Mouse (Mus musculus): ENCODE results near the gene Rad54l2. TPM values are rescaled to one million over a fixed set of nuclear protein-coding genes. Genes with fewer than 3 reads are reported as not detected.

Rad54l2 gene
- polyA plus RNA-seq, 1 experiment from 2014 or later, result 8.3 TPM

DNA sequence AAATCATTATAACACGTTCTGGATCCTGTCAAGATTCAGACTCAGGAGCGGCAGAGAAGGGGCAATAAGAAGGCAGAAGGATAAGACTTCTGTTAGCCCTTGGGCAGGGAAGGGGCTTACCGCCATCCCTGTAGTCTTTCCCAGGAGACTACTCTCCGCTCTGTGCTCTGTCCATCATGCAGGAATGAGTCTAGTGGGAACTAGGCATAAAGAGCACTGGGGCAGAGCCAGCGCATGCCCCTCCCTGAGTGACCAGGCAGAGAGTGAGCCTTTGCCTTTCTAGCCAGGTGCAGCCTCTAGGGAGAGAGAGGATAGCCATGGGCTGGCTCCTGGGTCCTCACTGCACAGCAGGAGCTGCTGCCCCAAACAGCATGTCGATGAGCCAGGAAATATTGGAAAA is 124.1 kb downstream of the Rad54l2 start:
- Histone ChIP-seq H3K9me3 (no peaks in the 10 kb centered on the region), H3K36me3 (peaks cover 13% of the 10 kb centered on the region; the same call in 1 of the 2 replicates), H3K4me2 (replicated peaks) (0 out of 2 replicates have a peak overlapping the region, but pooled peaks have one; percentile 16), H3K27me3 (no peaks in the 10 kb centered on the region), H3K4me3 (no peak overlapping the region), H3K9ac (replicated peaks) (peak overlapping the region; percentile 24; the same call in 1 of the 2 replicates), H3K27ac (replicated peaks) (peak overlapping the region; percentile 90), H3K4me1 (peaks cover 18% of the 10 kb centered on the region)
- ATAC-seq (replicated peaks), result peak; percentile 55
- WGBS, result 64% methylated on average over 6 of the region's 6 CpGs

GRCm38 (mm10) chr9:106664433-106664832 is 124.6 kb downstream of the Rad54l2 start:
- H3K4me2 ChIP-seq (replicated peaks), result peak overlapping the region; percentile 16
- H3K4me3 ChIP-seq, result no peak overlapping the region
- H3K27ac ChIP-seq (replicated peaks), result peak overlapping the region; percentile 90
- H3K4me1 ChIP-seq, result peaks cover 18% of the 10 kb centered on the region
- H3K9ac ChIP-seq (replicated peaks), result peak overlapping the region; percentile 24; the same call in 1 of the 2 replicates
- no peaks in the 10 kb centered on the region for H3K9me3 ChIP-seq
- peaks cover 12% of the 10 kb centered on the region; the same call in 1 of the 2 replicates for H3K36me3 ChIP-seq
- no peaks in the 10 kb centered on the region for H3K27me3 ChIP-seq
- 24% methylated on average over 4 of the region's 4 CpGs for WGBS
- peak; percentile 90 for ATAC-seq (replicated peaks)

- H3K9me3 ChIP-seq, result no peaks in the 10 kb centered on the region
- WGBS, result 70% methylated on average over 6 of the region's 6 CpGs
- no peak overlapping the region for H3K4me2 ChIP-seq (replicated peaks)
- no peak overlapping the region for H3K9ac ChIP-seq (replicated peaks)
- H3K4me3 ChIP-seq, result no peak overlapping the region
- H3K27ac ChIP-seq (replicated peaks), result no peak overlapping the region
- H3K27me3 ChIP-seq, result no peaks in the 10 kb centered on the region
- H3K36me3 ChIP-seq, result peaks cover 17% of the 10 kb centered on the region; the same call in 1 of the 2 replicates
- H3K4me1 ChIP-seq, result peaks cover 18% of the 10 kb centered on the region
- ATAC-seq (replicated peaks), result no peak
Measured at GRCm38 (mm10) chr9:106663200-106663599, 125.8 kb downstream of the Rad54l2 start.

DNA sequence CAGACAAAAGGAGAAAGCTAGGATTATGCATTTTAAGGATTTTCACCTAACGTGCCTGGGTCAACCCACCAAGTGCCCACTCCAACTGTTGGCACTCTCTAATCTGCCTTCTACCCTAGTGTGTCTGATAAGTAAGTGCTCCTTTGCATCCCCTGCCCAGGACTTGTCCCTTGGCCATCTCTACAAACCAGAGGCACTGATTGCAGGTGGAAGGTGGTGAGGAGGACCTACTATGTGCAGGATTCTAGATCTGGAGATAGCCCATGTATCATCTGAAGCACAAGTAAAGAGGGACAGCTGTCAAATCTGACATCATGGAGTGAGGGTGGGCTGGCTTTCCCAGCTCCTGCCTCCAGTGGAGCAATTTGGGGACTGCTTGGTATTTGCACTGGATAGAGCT is 129.1 kb downstream of the Rad54l2 start:
- H3K36me3 ChIP-seq, result peaks cover 14% of the 10 kb centered on the region; the same call in 1 of the 2 replicates
- H3K4me1 ChIP-seq, result peaks cover 36% of the 10 kb centered on the region
- WGBS, result 67% methylated on average over 1 of the region's 1 CpGs
- H3K27ac ChIP-seq (replicated peaks), result no peak overlapping the region
- no peak overlapping the region for H3K4me3 ChIP-seq
- H3K9me3 ChIP-seq, result no peaks in the 10 kb centered on the region
- H3K27me3 ChIP-seq, result peaks cover 5% of the 10 kb centered on the region
- no peak overlapping the region for H3K9ac ChIP-seq (replicated peaks)
- H3K4me2 ChIP-seq (replicated peaks), result no peak overlapping the region
- no peak for ATAC-seq (replicated peaks)

- ATAC-seq (replicated peaks), result no peak
- H3K36me3 ChIP-seq, result peaks cover 14% of the 10 kb centered on the region; the same call in 1 of the 2 replicates
- no peak overlapping the region for H3K4me2 ChIP-seq (replicated peaks)
- H3K27ac ChIP-seq (replicated peaks), result no peak overlapping the region
- no peak overlapping the region for H3K9ac ChIP-seq (replicated peaks)
- H3K4me3 ChIP-seq, result no peak overlapping the region
- peaks cover 31% of the 10 kb centered on the region for H3K4me1 ChIP-seq
- peaks cover 10% of the 10 kb centered on the region for H3K27me3 ChIP-seq
- 30% methylated on average over 7 of the region's 7 CpGs for WGBS
- H3K9me3 ChIP-seq, result no peaks in the 10 kb centered on the region
Measured at GRCm38 (mm10) chr9:106659441-106659840, 129.6 kb downstream of the Rad54l2 start.

GRCm38 (mm10) chr9:106657592-106657991 is 131.4 kb downstream of the Rad54l2 start:
- WGBS, result 32% methylated on average over 5 of the region's 5 CpGs
- peaks cover 10% of the 10 kb centered on the region for H3K27me3 ChIP-seq
- H3K36me3 ChIP-seq, result peaks cover 14% of the 10 kb centered on the region; the same call in 1 of the 2 replicates
- no peak overlapping the region for H3K9ac ChIP-seq (replicated peaks)
- ATAC-seq (replicated peaks), result 0 out of 2 replicates have a peak, but pooled peaks have one; percentile 11
- no peak overlapping the region for H3K4me2 ChIP-seq (replicated peaks)
- H3K4me1 ChIP-seq, result peaks cover 23% of the 10 kb centered on the region
- no peaks in the 10 kb centered on the region for H3K9me3 ChIP-seq
- no peak overlapping the region for H3K4me3 ChIP-seq
- H3K27ac ChIP-seq (replicated peaks), result peak overlapping the region; percentile 27; the same call in 1 of the 2 replicates

- H3K4me1 ChIP-seq, result peaks cover 23% of the 10 kb centered on the region
- no peaks in the 10 kb centered on the region for H3K9me3 ChIP-seq
- WGBS, result 37% methylated on average over 5 of the region's 5 CpGs
- H3K27ac ChIP-seq (replicated peaks), result peak overlapping the region; percentile 24; the same call in 1 of the 2 replicates
- H3K27me3 ChIP-seq, result peaks cover 10% of the 10 kb centered on the region
- peak overlapping the region; percentile 88 for H3K4me2 ChIP-seq (replicated peaks)
- no peak overlapping the region for H3K4me3 ChIP-seq
- ATAC-seq (replicated peaks), result peak; percentile 6; the same call in 1 of the 2 replicates
- peaks cover 12% of the 10 kb centered on the region; the same call in 1 of the 2 replicates for H3K36me3 ChIP-seq
- H3K9ac ChIP-seq (replicated peaks), result no peak overlapping the region
Measured at GRCm38 (mm10) chr9:106656820-106657219, 132.2 kb downstream of the Rad54l2 start.

DNA sequence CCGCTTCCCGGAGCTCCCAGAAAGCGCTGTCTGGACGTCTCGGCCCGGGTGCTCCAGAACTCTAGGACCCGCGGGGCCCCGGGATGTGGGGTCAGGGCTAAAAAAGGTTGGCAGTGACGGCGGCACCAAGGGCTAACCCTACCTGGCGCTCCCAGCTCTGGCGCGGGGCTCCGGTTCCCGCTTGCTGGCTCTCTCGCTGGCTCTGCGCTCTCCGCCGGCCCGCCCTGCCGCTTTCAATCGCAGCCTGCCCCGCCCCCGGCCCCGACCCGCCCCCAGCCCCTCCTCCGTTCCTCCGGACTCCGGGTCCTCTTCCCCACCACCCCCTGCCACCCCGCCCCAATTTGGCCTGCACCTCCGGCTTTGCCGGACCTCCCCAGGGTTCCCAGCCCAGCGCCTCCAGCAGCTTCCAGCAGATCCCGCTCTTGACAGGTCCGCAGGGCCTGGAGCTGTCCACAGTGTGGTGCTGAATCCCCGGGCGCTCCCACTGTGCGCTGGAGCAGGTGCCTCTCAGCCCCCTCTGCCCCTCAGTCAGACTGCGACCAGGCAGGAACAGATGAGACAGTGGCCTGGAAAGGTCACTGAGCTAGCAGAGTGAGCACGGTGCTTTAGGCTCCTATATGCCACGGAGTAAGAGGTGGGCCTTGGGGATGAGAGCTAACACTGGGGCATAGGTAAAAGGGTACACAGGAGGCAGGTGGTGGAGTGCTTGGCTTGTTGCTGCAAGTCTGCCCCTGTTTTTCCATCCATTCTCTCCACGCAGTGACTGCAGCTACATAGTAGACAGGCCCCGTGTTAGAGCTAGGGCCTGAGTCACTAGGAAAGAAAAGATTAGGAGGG is 132.9 kb downstream of the Rad54l2 start, which contains the start of gene Grm2:
Grm2 (minus strand) TSS at position 199 of the 837 bp plus-strand sequence.
- H3K4me2 ChIP-seq (replicated peaks), result peak within 1 kb of the TSS; percentile 88
- peak within 1 kb of the TSS; percentile 57 for H3K9ac ChIP-seq (replicated peaks)
- peak; percentile 70 for ATAC-seq (replicated peaks)
- no peak within 1 kb of the TSS for H3K27ac ChIP-seq (replicated peaks)
- H3K36me3 ChIP-seq, result peaks cover 7% of the 10 kb centered on the region; the same call in 1 of the 2 replicates
- peak within 1 kb of the TSS; percentile 53 for H3K4me3 ChIP-seq
- H3K4me1 ChIP-seq, result peaks cover 23% of the 10 kb centered on the region
- under 1% methylated on average over 44 of the region's 44 CpGs for WGBS
- no peaks in the 10 kb centered on the region for H3K9me3 ChIP-seq
- H3K27me3 ChIP-seq, result peaks cover 10% of the 10 kb centered on the region

DNA sequence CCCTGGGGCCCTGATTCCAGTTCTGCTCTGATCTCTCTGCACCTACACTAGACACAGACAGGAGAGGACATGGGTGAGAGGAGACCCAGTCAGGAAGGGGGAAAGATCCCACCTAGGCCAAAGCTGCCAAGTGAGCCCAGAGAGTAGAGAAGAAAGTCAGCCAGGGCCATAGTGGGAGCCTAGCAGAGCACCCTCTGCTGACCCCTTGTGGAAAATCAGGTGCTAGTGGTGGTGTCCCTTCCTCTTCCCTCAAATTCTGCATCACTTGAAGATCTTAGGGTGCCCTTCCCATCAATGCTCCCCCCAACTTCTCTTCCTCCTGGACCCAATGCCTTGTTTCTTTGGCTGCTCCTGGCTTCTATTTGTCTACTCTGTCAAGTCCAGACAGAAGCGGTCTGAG is 136.3 kb downstream of the Rad54l2 start:
- no peak overlapping the region for H3K4me3 ChIP-seq
- no peak overlapping the region for H3K4me2 ChIP-seq (replicated peaks)
- H3K27ac ChIP-seq (replicated peaks), result no peak overlapping the region
- H3K27me3 ChIP-seq, result peaks cover 10% of the 10 kb centered on the region
- peaks cover 23% of the 10 kb centered on the region for H3K4me1 ChIP-seq
- no peak overlapping the region for H3K9ac ChIP-seq (replicated peaks)
- no peaks in the 10 kb centered on the region for H3K36me3 ChIP-seq
- WGBS, result 68% methylated on average over 1 of the region's 1 CpGs
- ATAC-seq (replicated peaks), result no peak
- no peaks in the 10 kb centered on the region for H3K9me3 ChIP-seq

- Histone ChIP-seq H3K9me3 (no peaks in the 10 kb centered on the region), H3K4me1 (no peaks in the 10 kb centered on the region), H3K36me3 (no peaks in the 10 kb centered on the region), H3K4me2 (replicated peaks) (no peak overlapping the region), H3K9ac (replicated peaks) (no peak overlapping the region), H3K27me3 (no peaks in the 10 kb centered on the region), H3K4me3 (no peak overlapping the region), H3K27ac (replicated peaks) (no peak overlapping the region)
- 85% methylated on average over 27 of the region's 27 CpGs for WGBS
- ATAC-seq (replicated peaks), result no peak
Measured at GRCm38 (mm10) chr9:106647226-106647625, 141.8 kb downstream of the Rad54l2 start.

- no peaks in the 10 kb centered on the region for H3K9me3 ChIP-seq
- H3K4me1 ChIP-seq, result no peaks in the 10 kb centered on the region
- no peak overlapping the region for H3K4me3 ChIP-seq
- no peaks in the 10 kb centered on the region for H3K36me3 ChIP-seq
- no peak for ATAC-seq (replicated peaks)
- 75% methylated on average over 9 of the region's 9 CpGs for WGBS
- no peak overlapping the region for H3K9ac ChIP-seq (replicated peaks)
- no peaks in the 10 kb centered on the region for H3K27me3 ChIP-seq
- H3K4me2 ChIP-seq (replicated peaks), result no peak overlapping the region
- no peak overlapping the region for H3K27ac ChIP-seq (replicated peaks)
Measured at GRCm38 (mm10) chr9:106645684-106646271, 143.2 kb downstream of the Rad54l2 start.

- Histone ChIP-seq H3K4me2 (replicated peaks) (no peak overlapping the region), H3K4me1 (no peaks in the 10 kb centered on the region), H3K9me3 (no peaks in the 10 kb centered on the region), H3K4me3 (no peak overlapping the region), H3K27me3 (no peaks in the 10 kb centered on the region), H3K9ac (replicated peaks) (no peak overlapping the region), H3K36me3 (no peaks in the 10 kb centered on the region), H3K27ac (replicated peaks) (no peak overlapping the region)
- WGBS, result 72% methylated on average over 6 of the region's 6 CpGs
- ATAC-seq (replicated peaks), result no peak
Measured at GRCm38 (mm10) chr9:106643787-106644186, 145.2 kb downstream of the Rad54l2 start.
